Mouse (Mus musculus) CD4-positive helper T cell, adult 2 months (primary cell): ENCODE measurements around the gene Brip1.

ENCODE experiments used
- DNase-seq: peaks from one replicate; pipeline ENCODE4 v3.0.0-alpha.2; 2012; ENCODE audit warnings: low read depth, missing footprints, low spot score

Gene Brip1

GRCm38 (mm10) chr11:86026556-86027194 is 174.3 kb downstream of the Brip1 start:
- no peak for DNase-seq

DNA sequence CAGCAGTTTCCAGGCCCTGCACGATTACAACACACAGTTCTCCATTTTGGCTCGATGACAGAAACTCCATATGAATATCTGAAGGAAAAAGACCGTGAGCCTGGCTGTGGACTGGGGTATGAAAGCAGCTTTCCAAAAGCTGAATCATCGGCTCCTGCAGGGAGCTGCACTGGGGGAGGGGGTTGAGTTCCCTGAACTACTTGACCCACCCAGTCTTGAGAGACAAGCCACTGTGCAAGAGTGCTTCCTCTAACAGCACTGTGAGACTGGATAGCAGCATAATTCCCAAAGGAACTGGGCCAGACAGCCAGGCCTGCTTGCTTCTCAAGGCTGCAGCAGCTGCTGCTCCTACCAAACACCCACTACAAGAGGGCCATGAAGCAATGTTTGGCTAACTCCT is 178.6 kb downstream of the Brip1 start:
- DNase-seq: no peak

- no peak for DNase-seq
These were observed 181.0 kb downstream of the Brip1 start for GRCm38 (mm10) chr11:86020033-86020432.

DNA sequence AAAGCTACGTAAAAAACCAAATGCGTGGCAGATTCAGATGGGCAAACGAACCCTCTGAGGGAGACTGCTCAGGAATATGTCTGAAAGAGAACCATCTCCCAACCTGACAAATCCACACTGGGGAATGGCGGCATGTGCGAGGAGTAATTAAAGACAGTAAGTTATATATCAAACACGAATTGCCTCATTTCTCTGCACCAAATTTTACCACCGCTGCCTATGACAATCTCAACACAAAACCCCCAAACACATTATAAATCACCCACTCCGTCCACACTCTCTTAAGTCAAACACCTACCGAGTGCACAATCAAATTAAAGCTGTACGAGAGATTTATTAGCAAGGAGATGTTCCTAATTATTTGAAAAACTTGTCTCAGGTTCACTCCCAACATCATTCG is 184.8 kb downstream of the Brip1 start:
- no peak for DNase-seq

DNA sequence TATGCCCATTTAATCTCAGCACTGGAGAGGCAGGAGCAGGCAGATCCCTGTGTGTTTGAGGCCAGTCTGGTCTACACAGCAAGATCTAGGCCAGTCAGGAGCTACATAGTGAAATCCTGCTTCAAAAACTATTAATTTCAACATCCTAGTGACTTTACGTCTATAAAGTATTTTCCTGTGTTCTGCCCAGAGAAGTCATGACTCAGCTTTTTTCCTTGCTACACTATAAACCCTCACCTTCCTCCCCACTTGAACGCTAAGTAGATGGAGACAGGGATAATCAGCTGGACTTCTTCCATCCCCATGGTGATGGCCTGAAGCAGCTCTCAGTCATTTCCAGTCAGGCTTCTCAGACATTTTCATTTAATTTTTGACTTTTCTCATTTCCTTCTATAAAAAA is 187.9 kb downstream of the Brip1 start:
- no peak for DNase-seq

DNA sequence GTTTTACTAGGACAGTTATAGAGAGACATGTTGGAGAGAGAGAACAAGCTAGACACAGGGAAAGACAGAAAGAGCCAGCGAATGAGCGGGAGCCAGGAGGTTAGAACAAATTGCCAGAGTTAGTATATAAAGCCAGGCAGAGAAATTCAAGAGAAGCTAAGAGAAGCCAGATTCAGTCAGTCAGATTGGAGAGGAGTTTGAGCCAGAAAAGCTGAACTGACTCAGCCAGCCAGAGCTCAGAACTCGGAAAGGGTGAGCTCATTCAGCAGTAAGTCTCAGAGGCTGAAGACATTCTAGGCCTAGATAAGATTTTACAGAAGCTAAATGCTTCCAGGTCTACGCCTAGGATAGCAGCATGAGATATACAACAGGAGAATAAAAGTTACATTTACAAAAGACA is 190.5 kb downstream of the Brip1 start:
- no peak for DNase-seq

- no peak for DNase-seq
These were observed 192.6 kb downstream of the Brip1 start for GRCm38 (mm10) chr11:86008211-86008905.
